Mouse (Mus musculus): ENCODE results near the gene Lcat. TPM values are rescaled to one million over a fixed set of nuclear protein-coding genes. Genes with fewer than 3 reads are reported as not detected.

The Lcat gene
- polyA plus RNA-seq, 1 experiment from 2014 or later, result 2.1 TPM

GRCm38 (mm10) chr8:105900941-105901616, 42.1 kb downstream of the Lcat start:
- Histone ChIP-seq H3K27me3 (replicated peaks) (no peaks in the 10 kb centered on the region), H3K36me3 (no peaks in the 10 kb centered on the region), H3K9me3 (no peaks in the 10 kb centered on the region), H3K4me1 (replicated peaks) (0 out of 2 replicates have a peak, but pooled peaks cover 7% of the 10 kb centered on the region), H3K4me3 (replicated peaks) (peak overlapping the region; percentile 95), H3K4me2 (replicated peaks) (peak overlapping the region; percentile 68), H3K27ac (peak overlapping the region; percentile 87), H3K9ac (peak overlapping the region; percentile 99)
- ATAC-seq, result peak; percentile 16
- 29% methylated on average over 16 of the region's 16 CpGs for WGBS

DNA sequence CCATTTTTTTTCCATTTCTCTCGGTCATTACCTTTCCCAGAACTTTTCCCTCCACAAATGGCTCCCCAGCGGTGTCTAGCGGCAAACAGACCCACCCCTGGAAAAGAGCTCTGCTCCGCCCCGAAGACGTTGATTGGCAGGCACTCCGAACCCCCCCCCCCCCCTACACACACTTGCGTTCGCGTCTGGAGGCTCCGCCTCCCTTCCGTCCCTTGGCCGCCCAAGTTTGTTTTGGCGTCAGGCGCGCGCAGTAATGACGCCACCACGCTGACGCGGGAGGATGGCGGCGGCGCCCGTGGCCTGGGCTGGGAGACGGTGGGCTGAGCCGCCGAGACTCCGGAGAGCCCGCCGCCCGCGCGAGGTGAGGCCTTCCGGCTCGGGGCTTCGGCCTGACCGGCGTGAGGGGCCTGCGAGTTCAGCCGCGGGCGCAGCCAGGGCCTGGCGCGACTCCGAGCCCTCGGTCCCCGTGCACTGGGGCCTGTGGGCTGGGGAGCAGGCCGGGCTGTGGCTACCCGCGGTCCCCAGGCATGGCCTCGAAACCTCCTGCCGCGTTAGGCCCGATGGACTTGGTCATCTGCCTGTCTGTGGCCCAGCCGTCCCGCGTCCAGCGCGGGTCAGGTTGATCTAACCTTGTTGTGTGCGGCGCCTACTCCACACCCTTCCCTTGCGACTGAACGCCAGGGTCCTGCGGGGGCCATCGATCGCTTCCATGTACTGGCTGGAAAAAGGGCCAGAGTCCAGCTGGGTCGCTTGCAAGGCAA, 42.8 kb downstream of the Lcat start, which contains the start of gene Pskh1:
Gene Pskh1 (plus strand): TSS at position 262 of the 761 bp plus-strand sequence.
- Histone ChIP-seq H3K36me3 (no peaks in the 10 kb centered on the region), H3K4me1 (replicated peaks) (0 out of 2 replicates have a peak, but pooled peaks cover 7% of the 10 kb centered on the region), H3K9me3 (no peaks in the 10 kb centered on the region), H3K9ac (peak within 1 kb of the TSS; percentile 99), H3K27me3 (replicated peaks) (no peaks in the 10 kb centered on the region), H3K4me3 (replicated peaks) (peak within 1 kb of the TSS; percentile 95), H3K27ac (peak within 1 kb of the TSS; percentile 87), H3K4me2 (replicated peaks) (peak within 1 kb of the TSS; percentile 68)
- ATAC-seq, result peak; percentile 96
- WGBS, result under 1% methylated on average over 68 of the region's 68 CpGs

- WGBS, result 72% methylated on average over 9 of the region's 9 CpGs
- Histone ChIP-seq H3K27me3 (replicated peaks) (no peaks in the 10 kb centered on the region), H3K4me1 (replicated peaks) (0 out of 2 replicates have a peak, but pooled peaks cover 11% of the 10 kb centered on the region), H3K36me3 (no peaks in the 10 kb centered on the region), H3K4me3 (replicated peaks) (no peak overlapping the region), H3K4me2 (replicated peaks) (no peak overlapping the region), H3K9ac (no peak overlapping the region), H3K9me3 (no peaks in the 10 kb centered on the region), H3K27ac (no peak overlapping the region)
- no peak for ATAC-seq
These were observed 45.2 kb downstream of the Lcat start for GRCm38 (mm10) chr8:105897801-105898480.

- no peak within 1 kb of the TSS for H3K27ac ChIP-seq
- H3K9me3 ChIP-seq, result no peaks in the 10 kb centered on the region
- H3K4me2 ChIP-seq (replicated peaks), result peak within 1 kb of the TSS; percentile 31; the same call in 1 of the 2 replicates
- H3K4me1 ChIP-seq (replicated peaks), result 0 out of 2 replicates have a peak, but pooled peaks cover 4% of the 10 kb centered on the region
- peaks cover 35% of the 10 kb centered on the region for H3K36me3 ChIP-seq
- no peak within 1 kb of the TSS for H3K9ac ChIP-seq
- ATAC-seq, result peak; percentile 82
- 11% methylated on average over 11 of the region's 11 CpGs for WGBS
- H3K27me3 ChIP-seq (replicated peaks), result no peaks in the 10 kb centered on the region
- H3K4me3 ChIP-seq (replicated peaks), result no peak within 1 kb of the TSS
These were observed 49.8 kb downstream of the Lcat start, which contains the start of gene Nrn1l for GRCm38 (mm10) chr8:105893339-105893738. Gene Nrn1l (plus strand): TSS chr8:105893567.

DNA sequence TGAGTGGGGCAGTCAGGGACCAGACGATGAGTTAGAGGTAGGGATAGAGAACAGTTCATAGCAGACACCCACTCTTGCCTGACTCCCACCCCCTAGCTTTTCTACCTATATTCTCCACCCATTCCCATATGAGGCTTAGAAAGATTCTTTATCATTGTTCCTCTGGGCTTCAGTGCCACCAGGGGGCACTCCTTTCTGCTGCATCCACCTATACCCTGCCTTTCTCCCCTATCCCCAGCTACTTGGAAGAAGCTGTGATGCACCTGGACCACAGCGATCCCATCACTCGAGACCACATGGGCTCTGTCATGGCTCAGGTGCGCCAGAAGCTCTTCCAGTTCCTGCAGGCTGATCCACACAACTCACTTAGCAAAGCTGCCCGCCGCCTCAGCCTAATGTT, 50.8 kb downstream of the Lcat start:
- peaks cover 44% of the 10 kb centered on the region for H3K36me3 ChIP-seq
- H3K4me2 ChIP-seq (replicated peaks), result no peak overlapping the region
- ATAC-seq, result 0 out of 2 replicates have a peak, but pooled peaks have one; percentile 13
- 0 out of 2 replicates have a peak, but pooled peaks cover 4% of the 10 kb centered on the region for H3K4me1 ChIP-seq (replicated peaks)
- no peak overlapping the region for H3K4me3 ChIP-seq (replicated peaks)
- no peaks in the 10 kb centered on the region for H3K27me3 ChIP-seq (replicated peaks)
- 90% methylated on average over 6 of the region's 6 CpGs for WGBS
- no peaks in the 10 kb centered on the region for H3K9me3 ChIP-seq
- no peak overlapping the region for H3K27ac ChIP-seq
- H3K9ac ChIP-seq, result no peak overlapping the region

DNA sequence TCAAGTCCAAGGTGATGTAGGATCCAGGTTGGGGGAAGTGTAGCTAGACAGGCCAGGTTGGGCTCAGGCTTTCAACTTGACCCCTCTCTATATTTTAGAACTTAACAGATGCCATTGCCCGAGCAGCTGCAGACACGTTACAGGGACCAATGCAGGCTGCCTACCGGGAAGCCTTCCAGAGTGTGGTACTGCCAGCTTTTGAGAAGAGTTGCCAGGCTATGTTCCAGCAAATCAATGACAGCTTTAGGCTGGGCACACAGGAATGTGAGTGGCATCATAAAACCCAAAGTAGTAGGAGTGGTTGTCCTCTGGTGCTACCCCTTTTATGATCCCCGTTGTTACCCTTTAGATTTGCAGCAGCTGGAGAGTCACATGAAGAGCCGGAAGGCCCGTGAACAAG, 52.3 kb downstream of the Lcat start:
- H3K4me3 ChIP-seq (replicated peaks), result no peak overlapping the region
- H3K4me2 ChIP-seq (replicated peaks), result no peak overlapping the region
- 0 out of 2 replicates have a peak, but pooled peaks cover 4% of the 10 kb centered on the region for H3K4me1 ChIP-seq (replicated peaks)
- ATAC-seq, result no peak
- H3K27ac ChIP-seq, result no peak overlapping the region
- 87% methylated on average over 6 of the region's 6 CpGs for WGBS
- H3K9me3 ChIP-seq, result no peaks in the 10 kb centered on the region
- no peaks in the 10 kb centered on the region for H3K27me3 ChIP-seq (replicated peaks)
- H3K36me3 ChIP-seq, result peaks cover 57% of the 10 kb centered on the region
- H3K9ac ChIP-seq, result no peak overlapping the region

GRCm38 (mm10) chr8:105889756-105890465, 53.3 kb downstream of the Lcat start:
- no peak for ATAC-seq
- Histone ChIP-seq H3K27ac (no peak overlapping the region), H3K9me3 (no peaks in the 10 kb centered on the region), H3K9ac (no peak overlapping the region), H3K4me2 (replicated peaks) (no peak overlapping the region), H3K4me3 (replicated peaks) (no peak overlapping the region), H3K27me3 (replicated peaks) (no peaks in the 10 kb centered on the region), H3K4me1 (replicated peaks) (0 out of 2 replicates have a peak, but pooled peaks cover 4% of the 10 kb centered on the region), H3K36me3 (peaks cover 62% of the 10 kb centered on the region)
- WGBS, result 92% methylated on average over 12 of the region's 12 CpGs

Other genes starting within 250 kb of the Lcat start
- gene Acd, start 242.3 kb downstream of the Lcat start, polyA plus RNA-seq (2015; fragmentation: Nextera tagmentation; extraction: Ambion mirVana), result 46.1 and 51.1 TPM in 2 replicates
- 12.7 and 13.4 TPM in 2 replicates for gene Pard6a, start 242.2 kb downstream of the Lcat start, polyA plus RNA-seq (2015; fragmentation: Nextera tagmentation; extraction: Ambion mirVana)
- gene 4933405L10Rik, start 235.7 kb downstream of the Lcat start, polyA plus RNA-seq (2015; fragmentation: Nextera tagmentation; extraction: Ambion mirVana), result 0.13 TPM in 1 of 2 replicates, not detected in the other
- 15.8 and 17.3 TPM in 2 replicates for gene Enkd1, start 235.2 kb downstream of the Lcat start, polyA plus RNA-seq (2015; fragmentation: Nextera tagmentation; extraction: Ambion mirVana)
- gene Gfod2, start 184.7 kb downstream of the Lcat start, polyA plus RNA-seq (2015; fragmentation: Nextera tagmentation; extraction: Ambion mirVana), result 10.5 and 10.6 TPM in 2 replicates
- gene Ranbp10, start 116.0 kb downstream of the Lcat start, polyA plus RNA-seq (2015; fragmentation: Nextera tagmentation; extraction: Ambion mirVana), result 8.5 and 8.9 TPM in 2 replicates
- gene Tsnaxip1, start 115.7 kb downstream of the Lcat start, polyA plus RNA-seq (2015; fragmentation: Nextera tagmentation; extraction: Ambion mirVana), result not detected in 2 replicates
- 33.6 and 34.9 TPM in 2 replicates for gene Cenpt, start 90.1 kb downstream of the Lcat start, polyA plus RNA-seq (2015; fragmentation: Nextera tagmentation; extraction: Ambion mirVana)
- gene Thap11, start 88.2 kb downstream of the Lcat start, polyA plus RNA-seq (2015; fragmentation: Nextera tagmentation; extraction: Ambion mirVana), result 54.9 and 60.0 TPM in 2 replicates
- 192 and 253 TPM in 2 replicates for gene Nutf2, start 82.8 kb downstream of the Lcat start, polyA plus RNA-seq (2015; fragmentation: Nextera tagmentation; extraction: Ambion mirVana)
- gene Edc4, start 62.5 kb downstream of the Lcat start, polyA plus RNA-seq (2015; fragmentation: Nextera tagmentation; extraction: Ambion mirVana), result 35.9 and 38.4 TPM in 2 replicates
- gene Nrn1l, start 49.8 kb downstream of the Lcat start, polyA plus RNA-seq (2015; fragmentation: Nextera tagmentation; extraction: Ambion mirVana), result 0.34 and 0.96 TPM in 2 replicates
- gene Pskh1, start 42.9 kb downstream of the Lcat start, polyA plus RNA-seq (2015; fragmentation: Nextera tagmentation; extraction: Ambion mirVana), result 26.0 and 28.9 TPM in 2 replicates
- gene Ctrl, start 9.5 kb downstream of the Lcat start, polyA plus RNA-seq (2015; fragmentation: Nextera tagmentation; extraction: Ambion mirVana), result 0.82 and 3.2 TPM in 2 replicates
- gene Psmb10, start 4.9 kb downstream of the Lcat start, polyA plus RNA-seq (2015; fragmentation: Nextera tagmentation; extraction: Ambion mirVana), result 76.6 and 99.7 TPM in 2 replicates
- gene Slc12a4, start 22.7 kb upstream of the Lcat start, polyA plus RNA-seq (2015; fragmentation: Nextera tagmentation; extraction: Ambion mirVana), result 23.9 and 24.0 TPM in 2 replicates
- not detected in 2 replicates for gene Dpep3, start 36.0 kb upstream of the Lcat start, polyA plus RNA-seq (2015; fragmentation: Nextera tagmentation; extraction: Ambion mirVana)
- gene Dus2, start 48.0 kb upstream of the Lcat start, polyA plus RNA-seq (2015; fragmentation: Nextera tagmentation; extraction: Ambion mirVana), result 16.2 and 17.5 TPM in 2 replicates
- not detected in 2 replicates for gene Dpep2nb, start 62.6 kb upstream of the Lcat start, polyA plus RNA-seq (2015; fragmentation: Nextera tagmentation; extraction: Ambion mirVana)
- 14.2 and 15.5 TPM in 2 replicates for gene Ddx28, start 68.5 kb upstream of the Lcat start, polyA plus RNA-seq (2015; fragmentation: Nextera tagmentation; extraction: Ambion mirVana)
- gene Nfatc3, start 115.5 kb upstream of the Lcat start, polyA plus RNA-seq (2015; fragmentation: Nextera tagmentation; extraction: Ambion mirVana), result 6.0 and 6.2 TPM in 2 replicates
- 30.2 and 32.7 TPM in 2 replicates for gene Esrp2, start 193.6 kb upstream of the Lcat start, polyA plus RNA-seq (2015; fragmentation: Nextera tagmentation; extraction: Ambion mirVana)
- 10.2 and 10.7 TPM in 2 replicates for gene Pla2g15, start 207.0 kb upstream of the Lcat start, polyA plus RNA-seq (2015; fragmentation: Nextera tagmentation; extraction: Ambion mirVana)
- gene Slc7a6, start 225.5 kb upstream of the Lcat start, polyA plus RNA-seq (2015; fragmentation: Nextera tagmentation; extraction: Ambion mirVana), result 34.4 and 37.9 TPM in 2 replicates

All from intestine, embryonic 15.5 days (tissue).